Mouse (Mus musculus) urinary bladder, postnatal 4 days (tissue): Measurements from ENCODE around the gene Znrf3.
A peak's percentile ranks its signal among the peaks of the same experiment; 100 is the strongest.

Experiments used
- DNase-seq, 2 experiments: peaks; one replicate each; pipeline ENCODE4 v3.0.0; 2021 to 2022; ENCODE audit warnings: low spot score in 2 of 2

Znrf3 gene

GRCm38 (mm10) chr11:5318035-5318775 is 126.4 kb downstream of the Znrf3 start:
- DNase-seq, result no peak

GRCm38 (mm10) chr11:5314796-5315195 is 129.9 kb downstream of the Znrf3 start:
- DNase-seq, result peak in 1 of 2 experiments; percentile 29

- no peak for DNase-seq
Measured at GRCm38 (mm10) chr11:5314330-5314741, 130.3 kb downstream of the Znrf3 start.

- DNase-seq, result no peak
Measured at GRCm38 (mm10) chr11:5307024-5307905, 137.4 kb downstream of the Znrf3 start.

GRCm38 (mm10) chr11:5306017-5306416 is 138.6 kb downstream of the Znrf3 start:
- DNase-seq, result no peak

- no peak for DNase-seq
Measured at GRCm38 (mm10) chr11:5304526-5304925, 140.1 kb downstream of the Znrf3 start.

- no peak for DNase-seq
Measured at GRCm38 (mm10) chr11:5298007-5298372, 146.7 kb downstream of the Znrf3 start.

- no peak for DNase-seq
Measured at GRCm38 (mm10) chr11:5297148-5298006, 147.3 kb downstream of the Znrf3 start.

- DNase-seq, result no peak
Measured at GRCm38 (mm10) chr11:5296576-5297115, 148.0 kb downstream of the Znrf3 start.

- DNase-seq, result no peak
Measured at GRCm38 (mm10) chr11:5294805-5295204, 149.8 kb downstream of the Znrf3 start.

- DNase-seq, result no peak
Measured at GRCm38 (mm10) chr11:5290691-5291090, 154.0 kb downstream of the Znrf3 start.

GRCm38 (mm10) chr11:5289826-5290580 is 154.6 kb downstream of the Znrf3 start:
- no peak for DNase-seq

- DNase-seq, result no peak
Measured at GRCm38 (mm10) chr11:5283987-5284386, 160.7 kb downstream of the Znrf3 start.

- DNase-seq, result no peak
Measured at GRCm38 (mm10) chr11:5280932-5281331, 163.7 kb downstream of the Znrf3 start.

GRCm38 (mm10) chr11:5278463-5278862 is 166.2 kb downstream of the Znrf3 start:
- DNase-seq, result no peak

GRCm38 (mm10) chr11:5277307-5277971 is 167.2 kb downstream of the Znrf3 start:
- DNase-seq, result no peak

GRCm38 (mm10) chr11:5275216-5275615 is 169.4 kb downstream of the Znrf3 start:
- no peak for DNase-seq

GRCm38 (mm10) chr11:5272536-5273234 is 172.0 kb downstream of the Znrf3 start:
- no peak for DNase-seq

- no peak for DNase-seq
Measured at GRCm38 (mm10) chr11:5272066-5272360, 172.6 kb downstream of the Znrf3 start.
